Mouse (Mus musculus): ENCODE data around the gene Aup1.

The Aup1 gene

DNA sequence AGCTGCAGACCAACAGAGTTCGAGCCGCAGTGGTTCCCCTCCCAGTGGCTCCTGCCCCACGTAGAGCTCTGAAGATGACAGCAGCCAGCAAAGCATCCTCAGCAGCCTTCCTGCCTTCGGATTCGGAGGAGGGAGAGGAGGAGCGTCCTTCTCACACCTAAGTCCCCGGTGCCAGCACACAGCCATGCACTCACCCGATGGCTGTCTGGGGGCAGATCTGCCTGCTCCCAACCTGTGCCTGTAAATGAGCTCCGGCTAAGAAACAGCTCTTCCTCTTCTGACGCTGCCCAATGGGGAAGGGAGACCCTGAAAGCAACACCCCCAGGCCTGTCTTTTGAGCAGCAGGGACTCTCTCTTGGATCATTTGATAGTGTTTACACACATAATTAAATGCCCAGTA, 24.5 kb upstream of the Aup1 start:
- no peak for DNase-seq (ENCODE audit: inconsistent ontology term)

DNA sequence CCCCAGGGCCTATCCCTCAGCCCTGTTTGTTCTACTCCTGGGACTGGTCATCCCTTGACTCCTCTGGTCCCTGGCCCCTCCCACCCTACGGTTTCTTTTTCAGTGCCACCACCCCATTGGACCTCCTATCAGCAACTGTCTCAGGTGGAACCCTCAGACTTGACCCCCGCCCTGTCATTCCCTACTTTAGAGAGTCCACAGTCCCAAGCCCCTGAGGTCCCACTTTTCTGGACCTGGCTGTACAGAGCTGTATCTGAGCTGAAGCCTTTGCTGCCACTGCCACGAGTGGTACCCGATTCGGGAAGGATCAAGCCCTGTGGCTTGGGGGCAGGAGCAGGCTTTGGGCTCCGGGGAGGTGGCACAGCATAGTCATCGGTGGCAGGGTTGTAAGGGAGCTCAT, 23.2 kb upstream of the Aup1 start:
- no peak for DNase-seq (ENCODE audit: inconsistent ontology term)

DNA sequence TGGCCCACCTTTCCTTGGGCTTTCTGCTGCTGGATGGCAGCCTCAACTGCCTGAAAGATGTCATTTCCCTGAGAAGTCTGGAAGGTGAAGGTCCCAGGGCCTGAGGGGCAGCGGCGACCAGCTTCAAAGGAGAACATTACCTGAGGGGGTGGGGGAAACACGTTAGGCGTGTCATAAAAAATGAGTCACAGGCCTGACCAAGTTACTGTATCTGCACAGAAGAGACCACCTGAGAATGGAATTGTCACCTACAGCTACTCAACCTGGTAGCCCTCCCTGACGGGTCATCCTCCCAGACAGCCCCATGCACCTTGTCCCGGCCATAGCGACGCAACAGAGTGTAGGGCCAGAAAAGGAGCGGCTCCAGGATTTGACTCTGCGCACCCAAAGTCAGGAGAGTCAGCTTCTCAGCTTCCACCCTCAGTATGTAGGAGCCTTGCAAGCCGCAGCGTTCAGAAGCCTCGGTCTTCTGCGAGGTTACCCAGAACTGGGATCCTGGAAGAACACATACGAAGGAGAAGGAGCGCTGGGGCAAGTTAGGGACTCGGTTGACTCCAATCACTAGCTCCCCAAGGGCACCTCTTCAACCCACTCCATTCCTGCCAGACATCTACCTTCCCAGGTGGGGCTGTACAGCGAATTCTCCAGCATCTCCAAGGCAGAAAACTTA, 22.3 kb upstream of the Aup1 start:
- DNase-seq (ENCODE audit: inconsistent ontology term): peak; percentile 16

DNA sequence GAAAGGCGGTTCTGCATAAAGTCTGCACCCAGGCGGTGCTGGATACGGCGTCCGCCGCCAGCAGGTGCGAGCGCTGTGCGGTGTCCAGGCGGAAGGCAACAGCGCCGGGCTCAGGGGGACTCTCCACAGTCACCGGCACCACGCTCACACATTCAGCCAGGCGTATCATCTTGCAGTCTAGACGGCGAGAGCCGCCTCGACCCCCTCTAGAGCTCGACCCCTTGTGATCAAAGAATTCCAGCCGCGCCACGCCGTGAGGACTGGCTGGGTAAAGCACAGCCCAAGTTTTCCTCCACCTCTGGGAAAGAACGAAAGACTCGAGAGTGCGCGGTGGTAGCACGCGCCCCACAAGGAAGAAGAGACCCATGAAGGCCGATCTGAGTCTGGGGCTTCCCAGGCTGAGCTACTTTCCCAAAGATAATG, 21.5 kb upstream of the Aup1 start:
- peak; percentile 68 for DNase-seq (ENCODE audit: inconsistent ontology term)

DNA sequence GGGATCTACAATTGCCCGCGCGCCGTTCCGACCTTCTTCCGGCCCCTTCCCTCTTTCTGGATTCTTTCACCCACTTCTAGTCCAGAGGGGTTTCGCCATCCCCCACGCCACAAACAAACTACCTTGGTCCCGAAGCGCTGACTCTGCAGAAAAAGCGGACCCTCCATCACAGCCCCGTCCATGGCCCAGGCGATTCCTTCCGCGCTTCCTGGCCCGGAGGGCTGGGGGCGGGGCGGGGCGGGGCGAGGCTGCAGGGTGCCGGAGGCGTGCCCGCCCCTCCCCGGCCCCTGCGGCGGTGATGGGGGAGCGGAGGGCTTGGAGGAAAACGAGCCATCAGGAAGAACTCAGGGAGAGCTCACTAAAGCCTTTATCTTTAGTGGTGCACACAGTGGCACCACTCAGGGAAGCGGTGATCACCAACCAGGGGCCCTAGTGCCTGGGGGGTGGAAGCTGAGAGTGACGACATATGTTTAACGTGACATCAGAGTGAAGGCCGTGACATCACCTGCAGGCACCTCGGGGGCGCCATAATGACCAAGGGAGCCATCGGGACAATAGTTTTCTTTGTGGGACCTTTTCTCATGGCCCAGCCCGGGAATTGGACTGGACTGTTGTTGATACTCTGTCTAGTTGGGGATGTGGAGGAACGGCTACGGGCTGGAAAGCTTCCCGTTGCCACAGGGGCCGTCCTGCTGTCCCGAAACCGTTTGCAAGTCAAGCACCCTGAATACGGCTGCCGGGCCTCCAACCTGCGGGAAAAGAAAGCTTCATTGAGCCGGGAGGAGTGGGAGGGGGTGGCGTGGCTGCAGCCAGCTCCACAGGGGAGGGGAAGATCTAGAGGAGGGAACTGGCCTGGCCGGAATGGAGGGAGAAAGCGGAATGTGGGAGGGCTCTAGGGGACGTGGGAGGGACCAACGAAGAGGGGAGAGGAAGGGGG, 20.8 kb upstream of the Aup1 start, which contains the start of the genes Dok1 and Loxl3:
TSS of gene Dok1 (minus strand) at position 223 of the 937 bp plus-strand sequence.
TSS of gene Loxl3 (plus strand) at position 925 of the 937 bp plus-strand sequence.
- DNase-seq (ENCODE audit: inconsistent ontology term): peak; percentile 94

DNA sequence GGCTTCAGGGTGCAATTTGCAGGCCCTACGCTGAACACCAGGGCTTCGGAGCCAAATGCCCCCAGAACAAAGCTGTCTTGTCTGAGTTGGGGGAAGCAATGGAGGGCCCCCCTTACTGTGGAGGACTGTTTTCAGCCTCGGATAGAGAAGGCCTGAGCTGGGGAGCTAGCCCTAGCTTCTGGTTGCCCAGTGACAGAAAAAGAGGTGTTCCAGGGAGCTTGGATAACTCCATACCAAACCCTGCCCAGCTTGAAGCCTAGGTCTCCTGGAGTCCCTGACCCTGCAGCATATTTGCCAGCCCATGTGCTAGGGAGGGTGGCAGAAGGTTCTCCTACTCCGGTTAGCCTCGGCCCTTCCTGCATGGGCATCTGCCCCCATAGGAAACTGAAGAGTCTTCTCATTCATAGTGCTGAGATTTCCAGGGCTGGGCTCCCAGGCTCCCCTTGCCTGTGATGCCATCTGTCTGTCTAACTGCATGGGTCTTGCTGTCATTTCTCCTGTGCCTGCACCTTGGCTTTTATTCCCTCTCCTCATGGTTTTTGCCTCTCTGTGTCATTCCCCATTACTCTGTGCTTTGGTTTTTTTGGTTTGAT, 19.8 kb upstream of the Aup1 start:
- DNase-seq (ENCODE audit: inconsistent ontology term): peak; percentile 15

DNA sequence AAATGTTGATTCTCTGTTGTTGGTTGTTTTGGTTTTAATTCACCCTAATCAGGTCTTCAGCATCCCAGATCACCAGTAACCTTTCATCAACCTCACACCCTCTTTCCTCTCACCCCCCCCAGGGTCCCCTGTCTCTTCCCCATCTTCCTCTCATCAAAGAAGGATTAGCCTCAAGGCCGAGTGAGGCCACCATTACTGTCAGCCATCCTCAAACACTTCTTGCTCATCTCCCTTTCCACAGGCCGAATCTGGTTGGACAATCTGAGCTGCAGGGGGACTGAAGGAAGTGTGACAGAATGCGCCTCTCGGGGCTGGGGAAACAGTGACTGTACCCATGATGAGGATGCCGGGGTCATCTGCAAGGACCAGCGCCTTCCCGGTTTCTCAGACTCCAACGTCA, 17.1 kb upstream of the Aup1 start:
- no peak for DNase-seq (ENCODE audit: inconsistent ontology term)

DNA sequence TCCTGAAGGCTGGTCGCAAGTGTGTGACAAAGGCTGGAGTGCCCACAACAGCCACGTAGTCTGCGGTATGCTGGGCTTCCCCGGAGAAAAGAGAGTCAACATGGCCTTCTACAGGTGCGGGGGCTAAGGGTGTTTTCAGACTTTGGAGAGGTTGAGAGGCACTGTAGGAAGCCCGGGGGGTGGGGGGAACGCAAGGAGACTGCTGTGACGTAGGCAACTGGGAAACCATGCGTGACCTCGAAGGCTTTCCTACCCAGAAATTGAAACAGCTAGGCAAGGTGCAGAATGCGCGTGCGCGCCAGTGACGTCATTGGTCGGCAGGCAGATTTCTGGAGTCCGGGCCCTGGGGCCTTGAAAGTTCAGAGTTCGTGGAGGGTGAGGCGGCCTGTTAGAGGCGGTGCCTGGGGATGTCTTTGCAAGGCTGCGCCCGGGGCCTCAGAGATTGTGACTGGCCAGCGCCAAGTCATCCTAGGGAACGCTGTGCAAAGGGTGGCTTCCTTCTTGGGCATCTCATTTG, 15.8 kb upstream of the Aup1 start:
- DNase-seq (ENCODE audit: inconsistent ontology term): peak; percentile 73

DNA sequence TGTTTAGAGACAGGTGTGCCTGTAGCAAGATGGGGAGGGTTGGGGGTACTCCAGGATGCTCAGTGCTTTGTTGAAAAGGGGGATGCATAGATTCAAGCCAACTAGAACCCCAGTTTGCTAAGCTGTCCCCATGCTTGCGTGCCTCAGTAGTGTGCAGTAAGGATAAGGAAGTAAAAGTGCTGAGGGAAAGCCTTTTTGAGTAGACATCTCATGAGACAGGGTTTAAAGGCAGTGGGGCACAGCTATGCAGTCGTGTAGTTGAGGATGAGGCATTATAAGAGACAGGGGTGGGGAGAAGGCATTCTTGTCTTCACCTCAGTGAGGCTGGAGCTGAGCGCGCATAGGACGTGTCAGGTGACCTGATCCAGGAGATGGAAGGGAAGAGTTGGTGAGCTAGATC, 13.7 kb upstream of the Aup1 start:
- DNase-seq (ENCODE audit: inconsistent ontology term): no peak

DNA sequence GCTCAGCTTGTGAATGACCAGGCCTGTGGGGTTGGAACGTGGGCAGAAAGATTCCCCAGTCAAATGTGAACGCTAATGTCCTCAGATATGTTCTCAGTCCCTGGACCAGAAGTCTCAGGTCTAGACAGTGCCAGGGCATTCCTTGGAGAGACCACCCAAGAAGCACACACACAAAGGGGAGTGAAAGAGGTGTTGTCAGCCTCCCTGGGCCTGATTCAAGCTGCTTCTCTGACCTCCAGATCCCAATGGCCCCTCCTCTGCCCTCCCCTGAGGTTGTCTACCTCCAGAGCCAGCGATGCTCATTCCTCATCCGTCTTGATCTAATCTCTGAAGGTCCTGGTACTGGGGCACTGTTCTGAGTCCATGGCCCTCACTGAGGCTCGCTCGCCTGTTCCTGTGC, 10.8 kb upstream of the Aup1 start:
- DNase-seq (ENCODE audit: inconsistent ontology term): no peak

DNA sequence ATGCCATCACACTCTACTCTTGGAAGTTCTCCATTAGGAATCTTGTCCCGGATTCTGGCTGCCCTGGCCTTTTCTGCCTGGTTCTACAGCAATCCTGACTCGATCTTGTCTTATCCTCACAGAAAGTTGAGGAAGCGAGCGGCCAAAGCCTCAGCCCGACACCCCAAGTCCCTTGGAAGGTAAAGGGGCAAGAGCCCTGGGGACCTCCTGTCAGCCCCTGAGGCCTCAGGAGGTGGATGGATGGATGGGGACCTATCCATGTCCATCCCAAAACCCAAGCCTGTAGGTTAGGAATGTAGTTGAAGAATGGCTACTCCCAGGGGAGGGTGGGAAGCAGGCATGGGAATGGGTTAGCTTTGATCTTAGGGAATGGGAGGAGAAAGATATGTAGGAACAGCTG, 10.3 kb upstream of the Aup1 start:
- no peak for DNase-seq (ENCODE audit: inconsistent ontology term)

DNA sequence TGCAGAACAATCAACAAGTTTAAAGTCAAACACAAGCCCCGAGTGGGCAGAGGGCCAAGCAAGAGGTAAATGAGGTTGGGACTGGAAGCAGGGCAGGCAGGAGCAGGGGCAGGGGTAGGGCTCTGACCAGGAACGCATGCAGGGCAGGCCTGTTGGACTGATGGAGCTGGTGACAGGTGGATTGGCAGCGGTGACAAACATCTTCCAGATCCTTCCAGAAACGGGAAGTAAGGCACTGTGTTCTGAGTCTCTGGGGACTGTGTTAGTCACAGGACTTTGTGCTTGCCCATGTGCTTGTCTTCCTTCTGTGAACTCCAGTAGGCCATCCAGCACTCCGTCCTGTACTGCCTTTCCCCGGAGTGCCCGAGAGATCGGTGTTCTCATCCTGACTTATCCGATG, 9.6 kb upstream of the Aup1 start:
- no peak for DNase-seq (ENCODE audit: inconsistent ontology term)

DNA sequence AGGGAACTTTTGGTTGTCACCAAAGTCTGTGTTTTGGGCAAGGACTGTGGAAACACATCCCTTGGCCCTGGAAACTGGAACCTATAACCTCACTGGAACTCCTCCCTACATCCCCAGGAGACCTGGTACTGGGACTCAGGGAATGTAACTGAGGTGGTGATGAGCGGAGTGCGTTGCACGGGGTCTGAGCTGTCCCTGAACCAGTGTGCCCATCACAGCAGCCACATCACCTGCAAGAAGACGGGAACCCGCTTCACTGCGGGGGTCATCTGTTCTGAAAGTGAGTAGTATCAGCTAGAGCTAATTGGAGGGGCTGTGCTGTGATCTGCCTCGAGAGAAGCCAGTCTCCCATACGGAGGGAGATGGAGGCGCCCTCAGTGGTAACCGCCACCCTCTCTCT, 5.0 kb upstream of the Aup1 start:
- DNase-seq (ENCODE audit: inconsistent ontology term): no peak

DNA sequence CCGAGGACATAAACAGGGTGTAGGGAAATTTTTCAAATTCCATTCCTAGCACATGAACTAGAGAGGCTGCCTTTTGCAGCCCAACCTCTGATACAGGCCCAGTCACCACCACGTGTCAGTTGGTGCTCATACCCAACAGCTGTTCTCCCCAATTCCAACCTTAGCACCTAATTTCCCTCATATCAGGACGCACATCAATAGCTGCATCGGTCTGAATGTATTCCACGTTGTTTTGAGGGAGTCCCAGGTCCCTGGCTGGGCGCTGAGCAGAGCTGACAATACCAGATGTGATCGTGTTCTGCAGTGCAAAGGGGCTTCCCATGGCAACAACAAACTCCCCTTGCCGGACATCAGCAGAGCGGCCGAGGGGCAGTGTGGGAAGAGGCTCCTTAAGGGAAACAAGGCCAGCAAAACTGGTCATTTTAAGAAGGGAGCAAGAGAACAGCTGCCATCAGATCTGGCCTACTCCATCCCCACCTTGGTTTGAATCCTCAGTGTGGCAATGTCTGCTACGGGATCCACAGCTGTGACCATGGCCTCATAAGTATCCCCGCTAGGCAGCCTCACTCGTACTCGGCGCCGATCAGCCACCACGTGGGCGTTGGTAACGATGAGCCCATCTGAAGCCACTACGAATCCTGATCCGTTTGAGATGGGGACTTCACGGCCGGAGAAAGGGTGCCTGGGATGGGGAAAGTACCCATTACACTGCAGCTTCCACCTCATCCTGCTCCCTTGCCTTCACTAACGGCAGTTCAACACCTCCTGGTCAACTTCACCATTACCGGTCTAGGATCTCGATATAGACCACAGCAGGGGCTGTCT, 973 bp upstream of the Aup1 start:
- DNase-seq (ENCODE audit: inconsistent ontology term): peak; percentile 69

DNA sequence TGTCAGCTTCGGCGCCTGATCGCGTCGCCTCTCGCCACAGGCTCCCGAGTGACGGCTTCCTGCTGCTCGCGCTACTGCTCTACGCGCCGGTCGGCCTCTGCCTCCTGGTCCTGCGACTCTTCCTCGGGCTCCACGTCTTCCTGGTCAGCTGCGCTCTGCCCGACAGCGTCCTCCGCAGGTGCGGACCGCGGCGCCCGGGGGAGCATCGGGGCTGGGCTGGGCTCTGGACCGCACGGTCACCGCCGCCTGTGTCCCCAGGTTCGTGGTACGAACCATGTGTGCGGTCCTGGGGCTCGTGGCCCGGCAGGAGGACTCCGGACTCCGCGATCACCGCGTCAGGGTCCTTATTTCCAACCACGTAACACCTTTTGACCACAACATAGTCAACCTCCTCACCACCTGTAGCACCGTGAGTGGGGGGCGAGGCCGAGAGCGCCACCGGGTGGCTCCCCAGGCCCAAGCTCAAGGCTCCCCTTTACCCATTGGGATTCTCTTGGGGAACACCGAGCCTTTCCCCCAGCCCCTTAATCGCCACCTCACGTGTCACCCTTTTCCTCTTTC, 630 bp downstream of the Aup1 start, which contains the start of gene Htra2:
TSS of gene Htra2 (minus strand) at position 403 of the 561 bp plus-strand sequence.
- DNase-seq (ENCODE audit: inconsistent ontology term): no peak

DNA sequence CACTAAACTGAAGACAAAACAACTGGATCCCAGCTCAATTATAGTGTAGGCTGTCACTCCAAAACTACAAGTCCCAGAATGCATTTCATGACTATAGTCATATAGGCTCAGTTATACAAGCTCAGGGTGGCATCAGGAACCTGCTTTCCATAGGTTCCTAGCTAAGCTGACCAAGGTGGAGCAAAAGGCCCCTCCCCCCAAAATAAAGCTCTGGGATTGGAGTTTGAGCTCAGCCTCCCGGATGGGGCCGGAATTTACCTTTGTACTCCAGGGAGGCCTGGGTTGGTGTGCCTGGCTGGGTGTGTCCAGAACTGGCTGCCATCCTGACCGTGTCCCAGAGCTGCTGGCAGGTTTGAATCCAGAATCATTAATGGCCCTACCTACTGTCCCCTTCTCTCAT, 3.5 kb downstream of the Aup1 start, which contains the start of gene Dqx1:
TSS of gene Dqx1 (plus strand) at position 55 of the 400 bp plus-strand sequence.
- DNase-seq (ENCODE audit: inconsistent ontology term): no peak

DNA sequence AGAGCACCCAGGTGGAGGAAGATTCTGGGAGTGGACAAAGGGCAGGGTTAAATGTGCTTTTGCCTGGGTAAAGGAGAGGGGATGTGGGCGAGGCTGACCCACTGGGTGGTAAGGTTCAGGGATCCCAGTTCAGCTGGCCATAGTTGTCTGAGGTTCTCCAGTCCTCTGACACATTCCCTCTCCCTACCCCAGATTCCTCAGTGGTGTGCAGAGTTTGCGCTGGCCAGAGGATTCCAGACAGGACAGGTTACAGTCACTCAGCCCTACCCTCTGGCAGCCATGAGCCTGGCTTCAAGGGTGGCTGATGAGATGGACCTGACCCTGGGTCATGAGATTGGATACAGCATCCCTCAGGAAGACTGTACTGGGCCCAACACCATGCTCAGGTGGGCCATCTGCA, 4.4 kb downstream of the Aup1 start:
- no peak for DNase-seq (ENCODE audit: inconsistent ontology term)

DNA sequence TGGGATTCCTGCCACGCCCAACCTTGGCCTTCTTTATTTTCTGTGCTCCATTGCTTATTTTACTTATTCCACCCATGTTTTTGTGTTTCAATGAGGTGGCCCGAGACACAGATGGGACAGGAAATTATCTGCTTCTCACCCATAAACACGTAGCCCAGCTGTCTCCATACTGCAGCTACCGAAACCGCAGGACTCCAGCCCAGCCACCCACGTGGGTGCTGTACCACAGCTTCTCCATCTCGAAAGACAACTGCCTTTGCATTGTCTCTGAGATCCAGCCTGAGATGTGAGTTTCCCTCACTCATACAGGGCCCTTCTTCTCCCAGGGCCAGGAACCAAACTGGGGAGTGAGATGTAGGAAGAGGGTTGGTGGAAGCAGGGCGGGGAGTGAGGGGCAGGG, 11.7 kb downstream of the Aup1 start:
- DNase-seq (ENCODE audit: inconsistent ontology term): no peak

DNA sequence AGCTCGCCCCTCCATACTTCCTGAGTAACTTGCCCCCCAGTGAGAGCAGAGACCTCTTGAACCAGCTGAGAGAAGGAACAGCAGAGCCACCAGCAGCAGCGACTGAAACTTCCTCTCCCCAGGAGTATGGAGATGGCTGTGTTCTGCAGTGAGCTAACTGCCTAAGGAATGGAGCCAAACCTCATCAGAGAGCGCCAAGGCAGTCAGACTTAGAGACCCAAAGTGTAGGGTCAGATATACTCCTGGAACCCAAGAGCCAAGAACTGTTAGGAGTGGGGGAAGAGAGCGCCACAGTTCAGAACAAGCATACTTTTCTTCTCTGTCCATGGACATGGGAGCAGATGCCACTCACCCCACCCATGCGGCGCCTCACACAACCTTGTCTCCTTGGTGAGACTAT, 12.1 kb downstream of the Aup1 start:
- DNase-seq (ENCODE audit: inconsistent ontology term): no peak

DNA sequence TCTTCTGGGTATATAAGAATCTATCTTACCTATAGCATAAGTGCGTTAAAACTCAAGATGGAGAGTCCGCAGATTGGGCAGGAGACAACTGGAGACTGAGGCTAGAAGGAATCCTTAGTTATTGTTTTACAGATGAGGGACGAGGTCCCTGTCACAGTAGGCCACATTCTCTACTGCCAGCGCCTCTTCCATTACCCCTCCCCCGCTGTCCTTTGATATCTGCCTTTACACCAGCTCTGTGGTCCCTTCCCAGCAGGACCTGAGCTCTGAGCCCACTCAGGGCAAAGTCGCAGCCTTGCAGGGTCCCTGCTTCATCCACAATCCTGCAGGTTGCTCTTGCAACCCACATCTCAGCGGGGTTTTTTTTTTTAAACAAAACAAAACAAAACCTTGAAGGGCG, 13.9 kb downstream of the Aup1 start:
- no peak for DNase-seq (ENCODE audit: inconsistent ontology term)
